Mouse (Mus musculus): ENCODE results near the gene Csrnp1. TPM values are rescaled to one million over a fixed set of nuclear protein-coding genes. Genes with fewer than 3 reads are reported as not detected.
"Not testable (repeated sequence)": the region's sequence is repeated elsewhere in the genome, so short reads cannot be mapped to it uniquely, and the experiment has no call there.

Csrnp1 gene
- total RNA-seq (2021) = 12.5 and 13.0 TPM in 2 replicates
- long read RNA-seq, partial matches to known transcripts = 0 of 6 reads
- long read RNA-seq, other reads (novel, unspliced or antisense) = 6 of 6 reads

DNA sequence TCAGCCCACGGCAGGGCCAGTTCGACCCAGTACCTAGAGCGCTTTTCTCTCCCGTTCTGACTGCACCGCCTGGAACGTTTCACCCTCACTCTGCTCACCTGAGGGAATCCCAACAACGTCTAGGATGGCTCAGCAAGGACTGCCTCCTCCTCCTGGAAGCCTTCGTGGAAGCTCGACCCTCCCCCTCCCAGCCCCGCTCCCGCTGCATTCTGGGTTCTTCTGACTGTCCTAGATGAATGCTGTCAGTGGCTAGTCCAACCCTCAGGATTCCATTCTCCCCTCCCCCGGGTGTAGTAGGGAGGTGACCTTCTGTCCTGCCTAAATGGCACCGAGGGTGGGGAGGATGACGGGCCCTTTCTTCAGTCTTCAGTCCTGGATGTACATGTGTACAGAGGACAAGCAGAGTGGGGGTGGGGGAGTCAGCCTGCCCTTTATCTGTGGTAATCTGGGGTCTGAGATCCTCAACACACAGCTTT is at the start of gene Csrnp1:
Gene Csrnp1, minus strand, starts transcription at position 123 of the 476 bp plus-strand sequence.
- no peak for DNase-seq

DNA sequence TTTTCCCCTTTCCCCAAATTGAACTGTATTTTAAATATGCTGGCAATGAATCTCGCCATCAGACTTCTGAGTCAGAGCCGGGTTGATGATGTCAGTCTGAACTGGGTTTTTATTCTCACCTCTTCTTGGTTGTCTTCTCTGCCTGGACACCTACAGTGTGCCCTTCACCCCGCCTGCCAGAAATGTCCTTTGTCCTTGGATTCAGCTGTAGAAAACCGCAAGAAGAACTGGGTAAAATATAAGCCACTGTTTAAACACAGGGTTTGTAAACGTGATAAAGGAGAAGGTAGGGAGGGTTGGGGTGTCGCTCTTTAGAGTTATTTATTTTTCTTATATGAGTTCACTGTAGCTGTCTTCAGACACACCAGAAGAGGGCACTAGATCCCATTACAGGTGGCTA is 48.3 kb upstream of the Csrnp1 start:
- DNase-seq = no peak

DNA sequence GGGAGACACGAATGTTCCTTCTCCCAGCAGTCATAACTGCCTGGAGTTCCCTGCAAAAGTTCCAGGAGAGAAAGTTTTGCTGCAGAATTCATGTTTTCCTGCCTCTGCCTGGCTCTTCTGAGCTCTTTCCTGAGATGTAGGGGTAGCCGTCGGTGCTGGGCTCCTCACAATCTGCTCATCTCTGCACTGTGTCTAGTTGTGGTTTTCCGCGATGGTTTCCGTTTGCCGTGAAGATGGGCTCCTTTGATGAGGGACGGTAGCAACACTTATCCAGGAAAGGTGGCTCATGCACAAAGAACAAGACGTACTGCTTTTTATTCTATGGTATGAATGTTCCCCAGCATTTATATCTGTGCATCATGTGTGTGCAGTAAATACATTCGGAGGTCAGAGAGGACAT is 46.0 kb upstream of the Csrnp1 start:
- DNase-seq = no peak

DNA sequence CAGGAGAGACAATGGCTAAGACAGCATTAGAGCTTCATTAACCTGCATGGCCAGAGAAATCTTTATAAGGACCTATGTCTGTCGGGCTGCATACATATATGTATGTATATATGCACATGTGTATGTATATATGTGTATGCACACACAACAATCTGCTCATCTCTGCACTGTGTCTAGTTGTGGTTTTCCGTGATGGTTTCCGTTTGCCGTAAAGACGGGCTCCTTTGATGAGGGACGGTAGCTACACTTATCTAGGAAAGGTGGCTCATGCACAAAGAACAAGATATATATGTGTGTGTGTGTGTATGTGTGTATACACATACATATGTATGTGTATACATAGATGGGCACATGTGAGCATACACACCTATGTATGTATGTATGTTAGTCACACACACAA is 45.4 kb upstream of the Csrnp1 start:
- no peak for DNase-seq

DNA sequence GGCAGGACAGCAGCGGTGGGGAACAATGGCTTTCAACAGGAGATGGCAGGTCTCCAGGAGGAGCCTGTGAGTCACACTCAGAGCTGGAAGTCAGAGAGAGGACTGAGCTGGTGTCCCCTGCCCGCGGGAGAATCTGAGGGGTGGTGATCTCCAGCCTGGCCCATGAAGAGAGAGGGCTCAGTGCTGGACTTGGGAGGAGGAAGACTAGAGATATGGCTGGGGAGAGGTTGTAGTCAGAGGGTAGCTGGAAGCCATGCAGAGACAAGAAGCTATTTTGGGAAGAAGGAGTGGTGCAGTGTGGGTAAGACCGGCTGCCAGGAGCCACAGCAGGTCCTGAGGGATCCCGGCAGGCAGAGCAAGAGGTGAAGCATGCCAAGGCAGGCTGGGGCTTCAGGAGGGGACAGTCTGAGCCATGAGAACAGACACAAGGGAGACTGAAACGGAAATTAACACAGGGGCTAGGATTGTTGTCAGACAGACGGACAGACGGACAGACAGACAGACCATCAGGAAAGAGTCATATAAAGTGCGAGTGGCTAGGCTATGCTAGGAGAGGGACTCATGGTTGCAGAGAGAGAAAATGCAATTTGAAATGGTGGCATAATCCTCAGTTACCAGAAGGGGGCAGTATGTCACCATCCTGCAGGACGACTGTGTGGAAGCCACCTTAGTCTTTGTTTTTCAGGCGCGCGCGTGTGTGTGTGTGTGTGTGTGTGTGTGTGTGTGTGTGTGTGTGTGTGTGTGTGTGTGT is 43.1 kb upstream of the Csrnp1 start:
- peak; percentile 76 for DNase-seq

DNA sequence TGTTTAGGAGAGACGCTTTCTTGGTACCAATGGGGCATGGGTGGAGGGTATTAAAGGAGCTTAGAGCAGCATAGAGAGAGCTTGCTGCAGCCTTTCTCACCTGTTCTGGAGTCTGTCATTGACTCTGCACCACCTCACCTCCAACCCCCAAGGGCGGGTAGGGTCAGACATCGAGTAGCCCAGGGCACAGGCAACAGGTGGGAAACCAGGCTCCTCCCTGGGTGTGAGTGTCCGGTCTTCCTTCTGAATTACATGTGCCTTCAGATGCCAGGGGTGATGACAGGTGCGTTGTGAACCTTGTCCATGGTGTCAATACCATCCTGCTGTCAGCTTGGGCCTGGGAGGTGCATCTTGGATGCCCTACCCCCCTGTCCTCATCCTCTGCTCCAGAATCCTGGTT is 40.2 kb upstream of the Csrnp1 start:
- no peak for DNase-seq

DNA sequence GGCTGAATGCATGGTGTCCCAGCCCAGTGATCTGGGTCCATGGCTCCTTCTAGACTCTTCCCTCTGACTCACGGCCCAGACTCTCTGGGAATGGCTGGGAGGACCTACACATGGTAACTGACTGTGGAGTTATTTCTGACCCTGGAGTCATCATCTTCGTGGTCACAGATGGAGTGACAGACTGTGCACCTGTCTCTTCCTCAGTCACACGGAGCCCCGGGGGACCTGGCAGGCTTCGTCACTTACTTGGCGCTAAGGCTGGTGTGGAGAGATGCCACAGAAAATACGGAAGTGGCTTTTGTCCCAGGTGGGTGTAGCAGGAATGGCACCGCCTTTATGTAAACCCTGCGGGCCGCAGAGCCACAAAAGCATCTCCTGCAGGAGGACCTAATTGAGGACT is 39.7 kb upstream of the Csrnp1 start:
- peak; percentile 20 for DNase-seq

DNA sequence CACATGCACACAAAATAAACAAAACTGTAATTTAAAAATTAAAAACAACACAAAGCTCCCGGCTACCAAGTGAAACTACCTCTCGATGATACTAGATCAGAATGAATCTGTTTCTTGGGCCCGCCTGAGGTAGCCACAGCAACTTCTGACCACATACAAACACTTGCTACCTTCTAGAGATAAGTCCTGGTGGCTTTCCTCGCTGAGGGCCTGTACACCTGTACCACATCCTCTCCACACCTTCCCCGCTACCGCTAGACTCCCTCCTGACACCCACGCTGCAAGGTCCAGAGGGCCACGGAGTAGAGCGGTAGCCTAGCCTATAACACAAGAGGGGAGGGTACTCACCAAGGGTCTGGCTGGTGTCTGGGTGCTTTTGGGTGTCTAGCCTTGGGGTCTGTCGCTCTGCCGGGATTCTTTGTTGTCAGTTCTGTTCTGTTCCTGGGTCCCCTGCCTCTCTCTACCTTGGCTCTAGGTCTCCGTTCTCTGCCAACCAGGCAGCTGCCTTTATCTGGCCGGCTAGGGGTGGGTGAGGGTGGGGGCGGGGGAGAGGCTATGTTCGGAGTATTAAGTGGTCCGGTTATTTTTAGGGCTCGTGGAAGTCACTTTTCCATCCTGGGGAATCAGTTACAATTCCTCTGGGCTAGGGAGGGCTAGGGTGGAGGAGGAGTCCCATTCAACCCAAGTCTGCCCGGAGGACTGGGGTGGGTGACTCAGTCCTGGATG is 38.8 kb upstream of the Csrnp1 start, which contains the start of gene Xirp1:
Gene Xirp1, minus strand, starts transcription at position 513 of the 726 bp plus-strand sequence.
- no peak for DNase-seq

DNA sequence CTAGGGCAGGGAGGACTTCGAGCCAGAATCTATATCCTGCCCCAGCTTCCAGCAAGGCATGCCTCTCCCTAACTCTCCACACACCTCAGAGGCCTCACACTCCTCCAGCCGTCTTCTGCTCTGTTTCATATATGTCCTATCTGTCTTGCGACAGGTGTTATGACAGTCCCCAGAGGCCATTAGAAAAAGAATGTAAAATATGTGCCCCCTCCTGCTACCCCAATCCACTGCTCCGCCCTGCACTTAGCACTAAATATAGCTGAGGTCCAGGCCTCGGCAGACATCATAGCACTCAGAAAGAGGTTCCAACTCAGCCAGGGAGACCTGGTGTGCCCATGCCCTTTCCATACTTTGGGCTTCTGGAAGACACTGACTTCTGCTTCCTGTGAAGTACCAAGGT is 36.7 kb upstream of the Csrnp1 start:
- DNase-seq = no peak

DNA sequence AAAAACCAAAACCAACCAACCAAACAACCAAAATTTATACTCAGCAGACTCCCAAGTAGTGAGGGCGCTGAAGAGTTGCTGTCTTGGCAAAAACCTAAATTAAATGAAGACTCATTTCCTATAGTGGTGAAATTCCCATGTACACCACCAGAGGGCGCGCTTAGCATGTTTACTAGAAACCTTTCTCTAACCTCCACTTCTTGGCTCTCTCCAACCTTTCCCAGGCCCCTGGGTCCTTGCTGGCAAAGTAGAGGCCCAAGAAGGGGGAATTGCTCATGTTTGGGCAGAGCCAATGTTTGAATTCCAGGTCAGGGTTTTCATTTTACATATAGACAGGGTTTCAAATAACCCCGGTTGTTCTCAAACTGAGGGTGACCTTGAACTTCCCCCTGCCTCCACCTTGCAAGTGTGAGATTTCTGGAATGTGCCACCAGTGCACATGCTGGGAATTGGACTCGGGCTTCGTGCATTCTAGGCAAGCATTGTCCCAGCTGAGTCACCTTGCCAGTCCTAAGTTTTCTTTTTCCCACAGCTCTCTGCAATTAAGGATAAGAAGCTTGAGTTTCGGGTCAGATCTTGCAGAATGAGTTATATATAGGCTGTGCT is 35.9 kb upstream of the Csrnp1 start:
- DNase-seq = peak; percentile 81

DNA sequence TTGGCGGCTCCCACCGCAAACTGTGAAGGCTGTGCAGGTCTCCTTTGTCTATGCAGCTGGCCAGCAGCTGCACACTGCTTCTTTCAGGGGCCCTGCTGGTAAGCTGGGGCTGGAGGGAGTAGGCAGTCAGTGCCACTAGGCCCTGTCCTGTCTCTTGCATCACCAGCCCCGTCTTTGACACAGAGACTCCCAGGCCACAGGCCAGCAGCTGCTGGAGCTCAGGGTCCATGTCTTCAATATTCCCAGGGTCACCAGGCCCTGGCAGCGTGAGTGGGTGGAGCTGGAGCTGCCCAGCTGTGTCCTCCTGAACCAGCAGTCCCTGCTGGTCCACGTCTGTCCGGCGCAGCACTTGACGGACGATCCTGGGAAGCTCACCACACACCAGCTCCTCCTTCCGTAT is 32.5 kb upstream of the Csrnp1 start:
- DNase-seq = no peak

DNA sequence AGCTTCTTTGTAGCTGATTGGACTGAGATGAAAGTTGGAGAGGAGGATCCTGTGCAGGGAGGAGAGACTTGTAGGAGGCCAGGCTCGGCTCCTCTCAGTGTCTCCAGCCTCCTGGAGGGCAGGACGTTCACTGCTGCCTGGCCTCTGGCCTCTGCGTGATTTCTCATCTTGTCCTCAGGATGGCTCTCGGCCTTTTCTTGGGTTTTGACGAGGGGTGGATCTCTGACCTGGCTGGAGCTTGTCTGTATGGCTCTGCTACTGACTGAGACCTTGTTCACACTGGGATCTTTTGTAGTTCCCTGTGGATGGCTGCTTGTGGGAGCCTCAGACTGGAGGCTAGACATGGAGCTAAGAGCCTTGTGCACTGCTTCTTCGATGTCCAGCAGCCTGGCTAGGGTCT is 30.4 kb upstream of the Csrnp1 start:
- DNase-seq = no peak

DNA sequence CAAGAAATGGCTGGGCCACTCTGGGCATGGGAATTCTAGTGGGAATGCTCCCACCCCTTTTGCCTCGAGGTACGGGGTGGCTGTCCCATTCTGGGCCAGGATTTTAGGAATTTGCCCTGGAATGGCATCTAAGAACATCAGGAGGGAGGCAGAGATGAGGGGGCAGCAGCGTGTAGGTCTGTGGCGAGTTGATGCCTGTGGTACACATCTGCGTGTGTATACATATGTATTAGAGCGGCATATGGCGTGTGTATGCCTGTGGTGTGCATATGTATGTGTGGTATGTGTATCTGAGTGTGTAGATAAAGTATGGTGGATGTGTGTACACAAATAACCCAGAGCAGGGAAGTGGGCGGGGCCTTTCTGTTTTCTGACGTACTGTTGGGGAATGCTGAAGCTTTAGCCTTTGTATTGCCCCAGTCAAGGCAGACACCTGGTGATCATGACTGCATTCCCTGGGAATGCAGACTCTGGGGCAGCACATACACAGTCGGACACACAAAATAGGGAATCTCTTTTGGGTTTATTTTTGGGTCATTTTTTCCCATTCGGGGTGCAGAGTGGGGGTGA is 28.9 kb upstream of the Csrnp1 start:
- no peak for DNase-seq

DNA sequence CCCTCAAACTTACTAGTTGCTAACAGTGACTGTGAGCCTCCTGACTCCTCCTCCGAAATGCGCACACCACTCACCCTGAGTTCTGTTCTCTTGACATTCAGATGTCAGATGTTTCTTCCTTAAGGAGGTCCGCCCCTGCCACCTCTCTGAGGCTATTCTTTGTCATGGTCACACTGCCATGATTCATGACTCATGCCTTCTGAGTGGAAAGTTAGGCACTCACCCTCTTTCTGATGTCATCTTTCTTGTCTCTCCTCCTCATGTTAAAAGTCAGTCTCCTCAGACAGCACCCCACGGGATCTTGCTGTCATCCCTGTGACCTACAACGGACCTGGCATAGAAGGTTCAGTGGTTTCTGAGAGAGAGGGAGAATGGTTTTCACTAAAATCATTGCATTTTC is 28.3 kb upstream of the Csrnp1 start:
- no peak for DNase-seq

DNA sequence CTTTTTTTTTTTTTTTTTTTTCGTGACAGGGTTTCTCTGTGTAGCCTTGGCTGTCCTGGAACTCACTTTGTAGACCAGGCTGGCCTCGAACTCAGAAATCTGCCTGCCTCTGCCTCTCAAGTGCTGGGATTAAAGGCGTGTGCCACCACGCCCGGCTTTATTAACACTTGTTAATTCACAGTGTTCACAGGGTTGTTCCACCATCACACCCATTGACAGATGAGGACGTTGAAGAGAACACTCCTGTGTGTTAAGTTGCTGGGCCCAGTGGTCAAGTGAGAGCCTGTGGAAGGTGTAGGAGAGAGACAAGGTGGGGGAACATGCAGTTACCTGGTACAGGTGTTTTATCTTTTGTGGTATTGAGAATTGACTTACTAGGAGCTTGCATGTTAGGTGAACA is 27.7 kb upstream of the Csrnp1 start:
- DNase-seq = not testable (repeated sequence)

DNA sequence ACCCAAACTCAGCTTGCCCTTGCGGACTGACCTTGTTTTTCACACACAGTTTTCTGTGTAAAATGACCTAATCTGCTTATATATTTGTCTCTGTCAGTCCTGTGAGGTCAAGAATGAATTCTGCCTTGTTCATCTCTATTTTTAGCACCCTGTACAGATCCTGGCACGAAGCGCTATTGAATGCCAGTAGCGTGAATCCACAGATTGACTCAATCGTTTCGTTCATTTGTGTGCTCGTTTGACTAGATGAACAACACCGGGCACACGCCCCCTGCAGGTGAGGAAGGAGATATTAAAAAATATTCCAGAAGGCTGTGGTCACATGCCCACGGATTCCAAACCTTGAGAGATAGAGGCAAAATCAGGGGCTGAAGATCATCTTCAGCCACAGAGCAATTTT is 27.1 kb upstream of the Csrnp1 start:
- DNase-seq = peak; percentile 70

DNA sequence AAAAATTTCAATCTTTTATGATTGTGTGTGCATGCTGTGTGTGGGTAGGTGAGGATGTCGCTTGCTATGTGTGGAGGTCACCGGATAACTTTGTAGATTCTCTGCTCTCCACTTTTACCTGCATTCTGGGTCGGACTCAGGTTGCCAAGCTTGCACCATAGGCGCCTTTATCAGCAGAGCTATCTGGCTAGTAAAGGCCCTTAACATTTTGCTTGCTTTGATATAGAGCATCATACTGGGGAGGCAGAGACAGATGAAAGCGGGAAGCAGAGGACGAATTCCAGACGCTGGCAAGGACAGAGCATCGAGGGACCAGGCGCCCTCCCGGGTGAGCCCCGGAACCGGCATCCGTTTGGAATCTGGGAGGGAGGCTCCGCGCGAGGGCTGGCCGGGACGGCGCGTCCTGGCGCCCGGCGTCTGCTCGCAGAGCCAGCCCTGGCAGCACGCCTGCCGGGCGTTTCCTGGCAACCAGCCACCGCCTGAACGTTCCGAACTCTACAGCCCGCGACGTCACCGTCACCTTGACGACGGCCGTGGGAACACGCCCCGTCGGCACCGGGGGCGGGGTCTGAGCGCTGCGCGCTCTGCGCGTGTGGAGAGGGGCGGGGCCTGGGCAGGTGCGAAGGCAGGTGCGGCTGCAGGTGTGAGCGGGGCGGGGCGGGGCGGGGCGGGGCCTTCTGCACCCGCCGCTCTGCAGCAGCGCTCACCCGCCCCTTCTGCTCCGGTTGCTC is 26.5 kb upstream of the Csrnp1 start:
- peak; percentile 100 for DNase-seq

DNA sequence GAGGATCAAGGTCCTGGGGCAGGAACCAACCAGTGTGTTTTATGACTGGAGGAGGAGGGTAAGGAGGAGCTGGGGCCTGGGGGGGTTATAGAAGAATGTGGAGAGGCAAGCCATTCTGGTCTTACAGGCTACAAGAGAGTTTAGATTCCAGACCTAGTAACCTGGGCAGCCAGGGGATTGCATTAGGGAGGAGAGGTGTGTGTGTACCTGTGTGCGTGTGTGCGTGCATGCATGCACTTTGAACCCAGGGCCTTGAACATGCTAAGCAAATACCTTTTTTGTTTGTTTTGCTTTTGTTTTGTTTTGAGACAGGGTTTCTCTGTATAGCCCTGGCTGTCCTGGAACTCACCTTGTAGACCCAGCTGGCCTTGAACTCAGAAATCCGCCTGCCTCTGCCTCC is 25.4 kb upstream of the Csrnp1 start:
- no peak for DNase-seq

DNA sequence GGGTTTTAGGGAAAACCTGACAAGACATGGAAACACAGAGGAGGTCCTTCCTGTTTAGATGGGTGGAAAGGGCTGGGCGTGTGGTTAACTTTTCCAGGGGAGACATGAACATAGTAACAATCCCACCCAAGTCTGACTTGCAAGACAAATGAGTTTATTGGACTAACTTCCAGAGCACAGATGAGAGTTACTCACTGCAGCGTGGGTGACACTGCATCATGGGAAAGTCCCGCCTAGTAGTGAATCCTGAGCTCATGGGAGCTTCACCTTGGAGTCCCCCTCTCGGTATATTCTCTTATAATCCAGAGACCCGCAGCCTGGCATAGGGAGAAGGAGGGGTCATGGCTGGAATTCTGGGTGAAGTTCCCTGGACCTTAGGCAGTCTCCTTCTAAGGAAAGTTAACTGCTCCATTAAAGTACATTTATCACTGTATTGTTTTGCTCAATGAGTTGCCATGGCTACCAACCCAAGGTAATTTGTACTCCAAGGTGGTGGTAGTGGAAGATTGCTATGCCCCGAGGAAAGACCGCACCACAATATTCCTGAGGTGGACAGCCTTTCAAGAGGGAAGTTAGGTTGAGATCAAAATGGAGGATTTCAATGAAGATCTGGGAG is 24.9 kb upstream of the Csrnp1 start:
- DNase-seq = no peak

DNA sequence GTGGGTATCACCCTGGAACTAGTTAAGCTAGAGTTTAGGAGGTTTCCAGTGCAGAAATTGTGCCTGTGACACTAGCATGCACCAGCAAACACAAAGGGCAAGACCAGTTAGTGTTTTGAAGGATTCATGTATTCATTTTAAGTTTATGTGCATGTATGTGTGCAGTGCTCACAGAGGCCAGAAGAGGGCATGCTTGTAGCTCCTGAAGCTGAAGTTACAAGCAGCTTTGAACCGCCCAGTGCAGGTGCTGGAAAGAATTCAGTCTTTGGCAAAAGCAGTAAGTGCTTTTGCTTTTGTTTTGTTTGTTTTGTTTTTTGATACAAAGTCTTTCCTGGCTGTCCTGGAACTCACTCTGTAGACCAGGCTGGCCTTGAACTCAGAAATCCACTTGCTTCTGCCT is 23.4 kb upstream of the Csrnp1 start:
- DNase-seq = no peak

DNA sequence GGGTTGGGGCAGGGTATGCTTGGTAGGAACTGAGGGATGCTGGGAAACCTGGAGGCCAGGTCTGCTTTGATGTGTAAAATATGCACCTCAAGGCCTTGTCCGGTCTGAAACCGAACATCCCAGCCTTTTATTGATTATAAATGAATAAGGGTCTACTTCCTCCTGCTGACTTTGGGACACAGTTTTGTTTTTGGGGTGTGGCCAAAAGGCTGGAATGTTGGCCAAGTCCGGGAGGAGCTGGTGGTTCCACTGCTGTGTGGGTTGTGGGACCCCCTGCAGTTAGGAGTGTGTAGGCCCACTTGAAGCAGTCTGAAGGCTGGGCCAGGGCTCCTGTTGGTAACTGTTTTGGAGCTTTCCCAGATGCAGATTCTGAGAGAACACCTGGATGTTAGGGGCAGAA is 21.5 kb upstream of the Csrnp1 start:
- DNase-seq = no peak

DNA sequence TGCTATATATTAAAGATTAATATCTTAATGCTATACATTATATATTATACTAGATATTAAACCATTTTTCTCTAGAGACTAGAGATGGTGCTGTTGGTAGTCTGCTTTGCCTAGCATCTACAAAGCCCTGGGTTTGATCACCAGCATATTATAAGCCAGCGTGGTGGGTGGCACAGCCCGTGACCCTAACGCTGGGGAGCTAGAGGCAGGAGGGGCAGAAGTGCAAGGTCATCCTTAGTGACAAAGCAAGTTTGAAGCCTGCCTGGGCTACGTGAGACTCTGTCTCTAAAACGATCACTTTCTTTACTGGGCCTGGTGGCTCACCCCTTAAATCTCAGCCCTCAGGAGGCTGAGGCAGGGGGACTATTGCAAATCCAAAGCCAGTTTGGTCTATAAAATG is 18.4 kb upstream of the Csrnp1 start:
- DNase-seq = no peak

All from adrenal gland, postnatal 25 days (tissue).